Mouse (Mus musculus) kidney, adult 18-20 months (tissue): Measurements from ENCODE around the gene Uvrag.

Experiments
- DNase-seq: peaks from one replicate; pipeline ENCODE4 v3.0.0; 2021

Uvrag gene

GRCm38 (mm10) chr7:98916581-98916980 lies 224.4 kb downstream of the Uvrag start:
- no peak for DNase-seq

- DNase-seq: no peak
These were observed 228.0 kb downstream of the Uvrag start for GRCm38 (mm10) chr7:98912953-98913360.

DNA sequence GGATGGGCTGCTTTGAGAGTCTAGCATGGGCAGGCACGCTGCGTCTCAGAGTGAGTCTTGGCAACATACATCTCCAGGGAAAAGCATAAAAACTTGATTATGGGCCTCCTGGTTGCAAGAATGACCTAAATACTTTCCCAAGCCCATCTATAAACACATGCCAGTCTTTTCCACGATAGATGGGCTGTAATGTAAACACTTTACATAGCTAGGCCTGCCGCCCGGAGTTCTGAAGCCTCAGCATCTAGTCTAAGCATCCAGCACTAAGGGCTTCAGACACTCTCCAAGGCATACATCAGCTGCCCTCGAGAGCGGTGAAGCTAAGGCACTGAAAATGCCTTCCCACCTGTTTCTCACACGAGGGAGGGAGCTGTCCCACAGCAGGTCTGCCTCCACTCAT lies 229.7 kb downstream of the Uvrag start:
- DNase-seq: no peak

- DNase-seq: no peak
These were observed 230.2 kb downstream of the Uvrag start for GRCm38 (mm10) chr7:98910712-98911111.

- DNase-seq: no peak
These were observed 230.8 kb downstream of the Uvrag start for GRCm38 (mm10) chr7:98910164-98910563.

DNA sequence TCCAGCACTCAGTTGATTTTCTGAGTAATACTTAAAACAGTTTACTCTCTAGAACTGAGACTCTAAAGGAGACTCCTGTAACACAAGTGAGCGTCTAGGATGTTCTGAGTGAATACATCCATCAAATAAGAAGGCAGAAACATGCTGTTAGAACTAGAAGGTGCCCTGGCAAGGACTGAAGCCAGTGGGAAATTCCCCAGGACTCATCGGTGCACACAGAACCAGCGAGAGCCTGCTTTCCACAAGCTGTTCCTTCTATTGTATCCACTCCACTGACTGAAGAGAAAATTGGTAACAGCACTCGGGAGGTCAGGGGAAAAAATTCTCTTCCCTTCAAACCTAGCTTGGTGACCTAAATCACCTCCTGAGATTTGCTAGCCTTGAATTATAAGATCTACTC lies 233.5 kb downstream of the Uvrag start:
- no peak for DNase-seq

DNA sequence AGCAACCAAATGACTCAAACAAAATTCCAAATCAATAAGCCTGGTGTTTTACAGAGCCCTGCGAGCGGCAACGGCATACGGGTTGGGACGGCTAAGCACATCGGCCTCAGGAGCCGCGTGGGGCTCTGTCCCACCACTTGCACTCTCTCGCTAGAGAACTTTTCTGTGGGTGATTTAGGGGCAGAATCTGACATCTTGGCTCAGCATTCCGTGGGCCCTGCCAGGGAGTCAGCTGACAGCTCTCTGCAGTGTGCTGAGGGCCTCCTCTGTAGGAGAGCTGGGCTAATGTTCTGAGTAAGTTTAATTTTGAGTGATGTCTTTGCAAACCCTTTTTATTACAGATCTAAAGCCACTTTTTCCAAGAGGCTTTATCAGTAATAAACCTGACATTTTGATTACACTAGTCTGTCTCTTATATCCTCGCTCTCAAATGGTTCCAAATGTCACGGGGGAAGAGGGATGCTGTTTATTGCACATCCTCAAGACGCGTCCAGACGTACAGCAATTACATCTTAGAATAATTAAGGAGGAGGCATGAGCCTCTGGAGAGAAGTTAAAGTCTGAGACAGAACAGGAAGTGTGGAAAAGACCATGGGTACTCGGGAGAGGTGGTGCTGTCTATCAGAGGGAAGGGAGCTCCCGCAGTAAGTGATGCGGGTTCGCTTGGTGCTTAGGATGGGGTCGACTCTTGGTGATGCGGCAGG lies 236.1 kb downstream of the Uvrag start:
- peak; percentile 34 for DNase-seq

- DNase-seq: no peak
These were observed 237.1 kb downstream of the Uvrag start for GRCm38 (mm10) chr7:98903884-98904283.

DNA sequence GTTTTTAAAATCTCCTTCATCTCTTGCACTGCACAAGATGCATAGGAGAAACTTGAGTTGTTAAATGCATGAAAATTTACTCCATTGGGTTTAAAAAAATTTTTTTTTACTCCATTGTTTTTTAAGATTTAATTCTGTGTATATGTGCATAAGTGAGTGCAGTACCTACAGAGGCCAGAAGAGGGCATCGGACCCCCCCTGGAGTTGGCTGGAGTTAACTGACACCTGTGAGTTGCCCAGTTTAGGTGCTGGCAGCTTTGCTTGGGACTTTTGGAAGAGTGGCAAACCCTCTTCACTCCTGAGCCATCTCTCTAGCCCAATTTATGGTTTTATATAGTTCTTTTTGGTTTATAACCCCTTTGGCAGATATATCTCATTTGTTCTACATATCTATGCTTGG lies 239.8 kb downstream of the Uvrag start:
- no peak for DNase-seq

- no peak for DNase-seq
These were observed 241.1 kb downstream of the Uvrag start for GRCm38 (mm10) chr7:98899815-98900214.

DNA sequence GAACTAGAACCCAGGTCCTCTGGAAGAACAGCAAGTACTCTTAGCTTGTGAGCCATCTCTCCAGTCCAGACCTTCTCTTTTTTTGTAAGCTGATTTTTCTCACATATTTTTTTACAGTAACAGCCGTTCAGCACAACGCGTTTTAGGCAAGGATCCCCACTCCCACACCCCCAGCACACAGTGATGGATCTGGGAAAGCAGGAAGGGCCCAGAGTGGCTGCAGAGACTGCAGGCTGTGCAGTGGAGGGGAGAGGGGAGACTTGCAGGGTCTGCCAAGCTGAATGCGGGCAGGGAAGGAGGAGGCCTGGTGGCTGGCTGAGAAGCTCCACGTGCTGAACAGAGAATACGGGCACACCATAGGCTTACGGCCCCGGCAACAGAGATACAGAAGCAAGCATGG lies 243.6 kb downstream of the Uvrag start:
- DNase-seq: no peak

GRCm38 (mm10) chr7:98895501-98896095 lies 245.3 kb downstream of the Uvrag start:
- DNase-seq: no peak

DNA sequence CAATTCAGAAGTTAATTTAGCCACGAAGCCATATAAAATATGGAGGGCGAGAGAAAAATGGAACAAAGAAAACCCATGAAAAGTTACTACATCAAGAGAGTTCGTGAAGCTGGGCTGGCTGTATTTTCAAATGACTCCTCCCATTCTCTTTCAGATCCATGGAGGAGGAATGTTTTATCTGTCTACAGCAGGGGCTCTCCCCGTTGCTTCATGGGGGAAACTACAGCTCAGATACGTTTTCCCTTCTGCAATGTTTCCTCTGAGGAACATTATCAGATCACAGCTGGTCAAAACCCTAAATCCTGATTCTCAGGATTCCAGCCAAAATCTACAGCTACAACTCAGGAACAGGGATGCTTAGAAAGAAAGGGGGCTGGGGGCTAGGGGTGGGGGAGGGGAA lies 246.2 kb downstream of the Uvrag start:
- DNase-seq: no peak

DNA sequence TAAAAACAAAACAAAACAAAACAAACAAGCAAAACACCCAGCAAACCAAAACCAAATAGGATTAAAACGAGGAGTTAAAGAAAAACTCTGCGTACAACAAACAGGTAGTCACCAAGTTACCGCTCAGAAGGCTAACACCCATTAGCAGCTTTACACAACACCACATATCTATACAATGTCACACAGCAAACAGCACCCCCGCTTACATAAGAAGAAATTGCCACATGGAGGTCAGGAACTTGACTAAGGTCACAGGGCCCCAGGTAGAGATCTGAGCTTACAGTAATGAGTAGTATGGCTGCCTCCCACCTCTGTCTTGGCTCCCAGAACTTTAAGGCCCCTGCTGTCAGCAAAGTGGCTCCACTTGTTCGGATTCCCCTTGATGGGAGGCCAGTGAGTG lies 246.6 kb downstream of the Uvrag start:
- no peak for DNase-seq

- DNase-seq: no peak
These were observed 247.8 kb downstream of the Uvrag start for GRCm38 (mm10) chr7:98893144-98893543.

GRCm38 (mm10) chr7:98889211-98889610 lies 251.7 kb downstream of the Uvrag start:
- DNase-seq: no peak

- no peak for DNase-seq
These were observed 252.1 kb downstream of the Uvrag start for GRCm38 (mm10) chr7:98888810-98889209.

DNA sequence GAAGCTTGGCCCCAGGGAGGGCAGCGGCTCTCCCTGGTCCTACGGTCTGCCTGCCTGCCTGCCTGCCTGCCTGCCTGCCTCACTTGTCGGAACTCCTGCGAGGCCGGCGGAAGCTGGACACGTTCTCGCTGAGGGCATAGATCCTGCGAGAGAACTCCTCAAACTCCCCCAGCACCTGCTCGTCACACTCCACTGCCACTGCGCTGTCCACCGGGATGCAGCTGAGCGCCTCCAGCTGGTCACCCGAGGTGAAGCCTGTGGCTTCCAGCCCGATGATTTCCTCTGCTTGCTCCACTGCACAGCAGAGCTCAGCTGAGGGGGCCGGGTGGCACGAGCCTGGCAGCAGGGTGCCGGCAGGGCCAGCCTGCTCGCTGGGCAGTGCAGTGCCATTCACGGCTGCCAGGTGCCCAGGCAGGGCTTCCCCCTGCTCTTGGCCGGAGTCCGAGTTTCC lies 253.1 kb downstream of the Uvrag start:
- DNase-seq: peak; percentile 71

GRCm38 (mm10) chr7:98881887-98882286 lies 259.1 kb downstream of the Uvrag start:
- DNase-seq: no peak

DNA sequence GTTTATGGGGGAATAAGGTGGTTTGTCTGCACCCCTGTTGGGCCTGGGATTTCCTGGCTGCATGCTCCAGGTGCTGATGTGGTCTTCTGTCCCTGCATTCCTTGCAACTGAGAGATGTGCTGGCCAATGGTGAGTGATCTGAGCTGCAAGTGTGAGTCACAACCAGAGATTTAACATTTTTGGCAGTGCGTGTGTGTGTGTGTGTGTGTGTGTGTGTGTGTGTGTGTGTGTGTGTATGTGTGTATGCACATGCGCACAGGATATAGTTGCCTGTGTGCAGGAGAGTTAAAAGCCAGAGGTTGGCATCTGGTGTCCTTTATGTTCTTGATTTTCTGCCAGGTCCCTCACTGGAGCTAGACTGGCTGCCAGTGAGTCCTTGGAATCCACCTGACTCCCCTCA lies 261.8 kb downstream of the Uvrag start:
- DNase-seq: no peak

GRCm38 (mm10) chr7:98876119-98876518 lies 264.8 kb downstream of the Uvrag start:
- no peak for DNase-seq

- no peak for DNase-seq
These were observed 265.5 kb downstream of the Uvrag start for GRCm38 (mm10) chr7:98875390-98875990.

DNA sequence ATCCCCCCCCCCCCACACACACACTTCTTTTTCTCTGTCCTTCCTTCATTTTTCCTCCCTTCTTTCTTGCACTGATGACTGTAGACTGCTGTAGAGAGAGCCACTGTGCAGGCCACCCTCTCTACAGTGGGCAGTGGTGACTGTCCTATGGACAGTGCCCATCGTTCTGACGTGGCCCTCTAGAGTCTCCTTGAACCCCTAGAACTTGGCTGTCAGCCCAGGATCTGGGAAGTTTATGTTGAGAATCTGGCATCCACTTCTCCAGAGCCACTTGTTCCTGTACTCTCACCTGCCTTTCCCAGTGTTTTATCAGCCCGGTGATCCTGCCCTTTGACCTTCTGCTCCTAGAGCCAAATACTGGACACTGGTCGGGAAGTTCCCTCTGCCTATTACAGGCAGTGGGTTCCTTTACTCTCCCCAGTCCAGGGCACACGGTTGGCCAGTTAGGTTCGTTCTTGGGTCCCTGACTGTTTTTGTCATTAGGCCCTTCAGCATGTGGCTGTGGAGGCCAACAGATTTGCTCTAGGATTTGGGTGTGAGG lies 266.5 kb downstream of the Uvrag start:
- DNase-seq: no peak

- DNase-seq: no peak
These were observed 267.6 kb downstream of the Uvrag start for GRCm38 (mm10) chr7:98873316-98873715.
